Mouse (Mus musculus): ENCODE results near the gene Ccdc85b.

GRCm38 (mm10) chr19:5503687-5504086 is 46.0 kb upstream of the Ccdc85b start, which contains the start of gene 1700020D05Rik:
- no peak for TF ChIP-seq POLR2A (IDR thresholded peaks at IDR 0.05; ENCODE audit: control insufficient read depth in 1 of 2, insufficient read depth in 1 of 2, low read depth in 1 of 2, low read length in 2 of 2, poor library complexity in 1 of 2)
- no peak for TF ChIP-seq EP300 (IDR thresholded peaks at IDR 0.05; ENCODE audit: low read depth in 1 of 2, low read length in 2 of 2)
- TF ChIP-seq CTCF (IDR thresholded peaks at IDR 0.05 in 2 of 3, conservative IDR thresholded peaks at IDR 0.05 in 1 of 3; ENCODE audit: control insufficient read depth in 1 of 3, insufficient read depth in 1 of 3, low read depth in 2 of 3, low read length in 3 of 3, poor library complexity in 1 of 3, severe bottlenecking in 1 of 3), result no peak
- no peak for TF ChIP-seq SMC3 (IDR thresholded peaks at IDR 0.05; ENCODE audit: low read depth, low read length)
- TF ChIP-seq MYC (IDR thresholded peaks at IDR 0.05; ENCODE audit: low read depth, low read length), result no peak
- no peak for TF ChIP-seq TCF12 (IDR thresholded peaks at IDR 0.05; ENCODE audit: low read depth, low read length)
- TF ChIP-seq TAL1 (IDR thresholded peaks at IDR 0.05; ENCODE audit: low read length), result no peak
- TF ChIP-seq ZNF384 (IDR thresholded peaks at IDR 0.05; ENCODE audit: low read depth, low read length), result no peak
- TF ChIP-seq BHLHE40 (IDR thresholded peaks at IDR 0.05; ENCODE audit: borderline replicate concordance, low read depth, low read length), result no peak

All from MEL (cell line).